Mouse (Mus musculus) embryo, embryonic 10 days (tissue): ENCODE data around the gene Gm4869.
A peak's percentile ranks its signal among the peaks of the same experiment; 100 is the strongest.
"Not testable (repeated sequence)": the region's sequence is repeated elsewhere in the genome, so short reads cannot be mapped to it uniquely, and the experiment has no call there.

Source experiments
- DNase-seq: peaks from one replicate; pipeline ENCODE4 v3.0.0-alpha.2; 2015; ENCODE audit warnings: low spot score

Gene Gm4869

GRCm38 (mm10) chr5:140445345-140445744 lies at the start of gene Gm4869:
TSS of gene Gm4869 (plus strand) at chr5:140445645.
- no peak for DNase-seq

GRCm38 (mm10) chr5:140396166-140396940 lies 49.1 kb upstream of the Gm4869 start:
- DNase-seq: peak; percentile 35

DNA sequence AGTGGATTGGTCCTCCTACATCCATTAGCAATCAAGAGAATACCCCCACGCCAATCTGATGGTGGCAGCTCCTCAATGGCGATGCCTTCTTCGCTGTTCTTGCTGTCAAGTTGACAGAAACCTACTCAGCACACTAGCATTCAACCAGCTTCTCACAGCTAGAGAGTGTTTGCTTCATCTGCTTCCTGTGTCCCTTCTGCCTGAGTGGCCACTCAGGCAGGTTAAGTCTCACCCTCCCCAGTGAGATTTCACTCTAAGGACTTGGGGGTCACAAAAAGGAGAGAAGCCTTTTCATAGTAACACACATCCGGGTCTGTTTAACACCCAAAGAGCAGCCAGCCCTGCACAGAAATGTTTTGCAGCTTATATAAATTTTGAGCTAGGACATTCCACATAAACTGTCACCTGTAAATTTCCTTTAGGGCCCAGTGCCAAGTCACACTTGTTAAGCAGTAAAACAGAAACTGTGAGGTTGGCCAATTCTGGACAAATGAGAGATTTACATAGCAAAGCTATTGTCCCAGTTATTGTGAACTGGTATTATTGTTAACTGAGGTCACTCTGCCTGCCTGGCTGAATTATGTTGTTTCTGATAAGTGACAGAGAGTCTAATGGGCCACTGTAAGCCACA lies 42.7 kb upstream of the Gm4869 start:
- DNase-seq: no peak

DNA sequence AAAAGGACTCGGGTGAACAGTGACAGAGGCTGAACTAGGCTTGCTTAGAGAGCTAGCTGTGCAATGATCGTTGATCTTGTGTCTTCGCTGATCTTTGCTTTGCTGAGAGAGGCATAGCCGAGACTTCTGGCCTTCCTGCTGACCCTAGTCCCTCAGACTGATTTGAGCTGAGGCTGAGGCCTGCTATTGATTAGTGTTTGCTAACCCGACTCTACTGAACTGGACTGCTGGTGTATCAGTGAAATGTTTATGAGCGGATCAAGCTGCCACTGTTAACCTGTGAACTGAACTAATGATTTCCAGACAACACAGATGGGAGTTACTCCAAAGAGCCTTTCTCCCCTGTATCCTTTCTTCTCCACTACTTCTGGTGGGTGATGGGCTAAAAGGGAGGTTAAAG lies 40.3 kb upstream of the Gm4869 start:
- DNase-seq: peak; percentile 70

DNA sequence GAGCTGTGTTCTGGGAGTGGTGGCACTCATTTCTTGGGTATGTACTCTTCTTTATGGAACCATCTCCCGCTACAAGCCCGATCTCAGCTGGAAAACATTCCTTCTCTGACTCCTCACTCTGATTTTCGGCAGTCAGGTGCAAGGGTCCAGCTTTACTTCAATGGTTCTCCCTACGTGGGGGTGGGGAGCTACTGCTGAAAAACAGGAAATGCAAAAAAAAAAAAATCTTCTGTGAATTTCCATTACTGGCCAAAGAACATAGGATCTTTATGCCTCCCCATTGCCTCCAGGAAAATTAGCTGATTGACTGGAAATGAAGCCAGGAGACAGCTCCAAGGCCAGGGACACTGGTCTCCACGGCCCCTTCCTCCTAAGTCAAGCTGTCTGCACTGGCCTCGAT lies 38.8 kb upstream of the Gm4869 start:
- no peak for DNase-seq

DNA sequence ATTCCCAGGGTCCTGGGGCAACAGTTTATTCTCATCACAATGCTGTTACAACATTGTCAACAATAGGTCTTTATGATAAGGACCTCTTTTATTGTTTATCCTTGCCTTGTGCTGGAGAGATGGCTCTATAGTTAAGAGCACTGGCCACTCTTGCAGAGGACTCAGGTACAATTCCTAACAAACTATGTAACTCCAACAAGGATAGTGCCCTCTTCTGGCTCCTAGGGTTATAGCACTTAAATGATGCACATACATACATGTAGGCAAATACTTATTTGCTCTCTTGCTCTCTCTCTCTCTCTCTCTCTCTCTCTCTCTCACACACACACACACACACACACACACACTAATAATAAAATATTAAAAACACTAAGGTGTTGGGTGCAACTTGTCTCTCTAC lies 36.6 kb upstream of the Gm4869 start:
- DNase-seq: no peak

DNA sequence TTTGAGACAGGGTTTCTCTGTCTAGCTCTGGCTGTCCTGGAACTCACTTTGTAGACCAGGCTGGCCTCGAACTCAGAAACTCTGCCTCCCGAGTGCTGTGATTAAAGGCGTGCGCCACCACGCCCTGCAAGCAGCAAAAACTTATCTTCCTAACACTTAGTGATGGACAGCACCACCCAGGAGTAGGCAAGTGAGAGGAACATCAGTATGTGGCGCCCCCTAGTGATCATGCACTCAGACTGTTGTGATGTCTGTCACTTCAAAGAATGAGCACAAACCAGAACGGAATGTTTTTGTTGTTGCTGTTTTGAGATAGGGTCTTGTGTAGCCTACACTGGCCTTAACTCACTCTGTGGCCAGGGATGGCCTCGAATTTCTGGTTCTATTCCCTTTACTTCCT lies 34.1 kb upstream of the Gm4869 start:
- peak; percentile 84 for DNase-seq

- no peak for DNase-seq
Measured at GRCm38 (mm10) chr5:140414647-140415046, 30.8 kb upstream of the Gm4869 start.

- DNase-seq: peak; percentile 32
Measured at GRCm38 (mm10) chr5:140418106-140418488, 27.3 kb upstream of the Gm4869 start.

DNA sequence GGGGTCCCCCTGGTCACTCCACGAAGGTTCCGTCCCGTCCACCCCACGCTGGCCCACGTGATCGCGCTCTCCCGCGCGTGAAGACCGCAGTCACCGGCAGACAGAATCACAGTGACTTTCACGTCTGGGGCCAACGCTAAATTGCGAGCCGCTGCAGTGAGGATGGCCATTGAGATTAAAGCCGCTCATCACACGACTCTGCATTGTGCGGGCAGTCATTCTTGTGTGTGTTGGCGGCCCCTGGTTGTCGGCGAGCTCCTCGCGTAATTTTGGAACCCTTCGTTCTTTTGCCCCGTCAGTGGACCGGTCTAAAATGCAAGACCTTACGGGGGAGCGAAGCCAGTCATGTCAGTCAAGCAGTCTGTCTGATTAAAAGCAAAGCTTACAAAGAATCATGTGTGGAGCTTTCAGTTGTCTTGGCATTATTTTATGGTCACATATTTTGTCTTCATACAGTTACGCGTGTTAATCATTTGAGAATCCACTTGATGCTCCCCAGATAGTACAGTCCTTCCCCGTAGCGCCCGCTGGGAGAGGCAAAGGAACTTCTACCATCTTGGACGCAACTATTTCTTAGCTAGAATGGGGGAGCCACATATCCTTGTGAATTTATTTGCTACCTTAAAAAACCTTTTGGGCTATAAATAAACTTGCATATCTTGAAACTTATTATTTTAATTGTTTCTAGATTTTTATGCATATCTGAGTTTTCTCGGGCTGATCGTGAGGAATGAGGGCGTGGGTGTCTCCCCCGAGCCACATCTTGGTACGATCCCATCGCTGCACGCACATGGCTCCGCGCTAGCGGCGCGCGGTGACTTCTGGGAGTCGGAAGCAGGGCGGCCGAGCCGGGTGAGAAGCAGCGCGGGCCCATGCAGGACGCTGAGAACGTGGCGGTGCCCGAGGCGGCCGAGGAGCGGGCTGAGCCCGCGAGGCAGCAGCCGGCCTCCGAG lies 26.7 kb upstream of the Gm4869 start, which contains the start of gene Eif3b:
TSS of gene Eif3b (plus strand) at position 840 of the 953 bp plus-strand sequence.
- DNase-seq: peak; percentile 95

- no peak for DNase-seq
Measured at GRCm38 (mm10) chr5:140419442-140420080, 25.9 kb upstream of the Gm4869 start.

DNA sequence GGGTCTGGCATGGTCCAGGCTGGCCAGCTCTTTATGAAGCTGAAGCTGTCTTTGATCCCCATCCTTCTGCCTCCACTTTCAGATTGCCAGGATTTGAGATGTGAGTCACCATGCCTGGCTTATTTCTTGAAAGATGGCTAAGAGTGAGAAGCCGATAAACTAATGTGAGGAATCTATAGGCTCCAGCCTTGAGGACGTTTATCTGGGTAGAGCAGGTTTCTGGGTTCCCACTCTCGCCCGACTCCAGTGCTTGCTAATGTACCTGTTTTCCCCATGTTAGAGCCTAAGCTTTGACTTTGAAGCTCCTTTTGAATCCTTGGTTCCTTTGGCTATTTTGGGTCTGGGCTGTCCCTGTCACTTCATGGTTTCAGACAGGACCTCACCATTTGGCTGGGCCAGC lies 24.8 kb upstream of the Gm4869 start:
- DNase-seq: no peak

DNA sequence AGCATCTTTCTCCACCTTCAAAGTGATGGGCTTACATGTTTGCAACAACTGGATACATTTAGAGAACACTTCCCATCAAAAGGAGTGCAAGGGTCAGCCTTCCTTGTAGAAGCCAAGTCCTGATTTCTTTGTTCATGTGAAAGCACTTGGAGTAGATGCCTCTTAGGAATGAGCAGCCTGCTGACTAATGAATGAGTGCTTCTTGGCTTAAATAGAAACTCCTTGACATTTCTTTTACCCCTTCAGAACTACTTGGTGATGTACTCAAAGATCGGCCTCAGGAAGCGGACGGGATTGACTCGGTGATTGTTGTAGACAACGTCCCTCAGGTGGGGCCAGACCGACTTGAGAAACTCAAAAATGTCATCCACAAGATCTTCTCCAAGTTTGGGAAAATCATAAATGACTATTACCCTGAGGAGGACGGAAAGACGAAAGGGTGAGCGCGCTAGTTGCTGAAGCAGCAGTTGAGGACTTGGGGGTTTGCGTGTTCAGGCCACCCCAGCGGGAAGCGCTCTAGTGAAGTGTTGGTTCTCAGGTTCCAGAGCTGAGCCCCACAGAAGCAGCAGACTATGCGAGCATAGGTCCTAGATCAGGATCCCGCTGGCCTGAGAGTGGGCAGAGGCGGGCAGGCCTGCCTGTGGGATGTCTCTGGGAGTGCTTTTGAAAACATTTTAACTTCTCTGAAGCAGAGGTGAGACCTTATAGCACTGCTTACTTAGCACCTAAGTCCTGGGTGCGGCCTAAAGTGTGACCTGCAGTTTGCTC lies 20.2 kb upstream of the Gm4869 start:
- DNase-seq: no peak

DNA sequence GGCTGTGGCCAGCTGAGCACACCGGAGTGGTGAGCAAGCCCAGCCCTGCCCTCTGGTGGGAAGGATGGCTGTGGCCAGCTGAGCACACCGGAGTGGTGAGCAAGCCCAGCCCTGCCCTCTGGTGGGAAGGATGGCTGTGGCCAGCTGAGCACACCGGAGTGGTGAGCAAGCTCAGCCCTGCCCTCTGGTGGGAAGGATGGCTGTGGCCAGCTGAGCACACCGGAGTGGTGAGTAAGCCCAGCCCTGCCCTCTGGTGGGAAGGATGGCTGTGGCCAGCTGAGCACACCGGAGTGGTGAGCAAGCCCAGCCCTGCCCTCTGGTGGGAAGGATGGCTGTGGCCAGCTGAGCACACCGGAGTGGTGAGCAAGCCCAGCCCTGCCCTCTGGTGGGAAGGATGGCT lies 6.3 kb upstream of the Gm4869 start:
- not testable (repeated sequence) for DNase-seq

DNA sequence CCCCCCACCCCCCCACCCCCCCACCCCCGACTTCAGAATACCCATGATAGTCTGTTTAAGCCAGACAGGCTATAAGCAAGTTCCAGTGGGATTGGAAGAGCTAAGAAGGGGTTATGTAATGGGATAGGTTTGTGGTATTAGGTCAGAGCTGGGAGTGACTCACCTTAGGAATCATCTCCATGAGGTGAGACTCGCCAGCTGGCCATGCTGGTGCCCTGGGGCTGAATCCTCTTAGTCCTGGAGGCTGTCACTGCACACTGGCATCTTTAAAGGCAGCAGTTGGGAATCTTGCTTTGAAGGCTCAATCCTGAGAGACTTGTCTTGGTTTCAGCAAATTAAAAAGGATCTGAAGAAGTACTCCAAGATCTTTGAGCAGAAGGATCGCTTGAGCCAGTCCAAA lies 4.0 kb upstream of the Gm4869 start:
- no peak for DNase-seq

DNA sequence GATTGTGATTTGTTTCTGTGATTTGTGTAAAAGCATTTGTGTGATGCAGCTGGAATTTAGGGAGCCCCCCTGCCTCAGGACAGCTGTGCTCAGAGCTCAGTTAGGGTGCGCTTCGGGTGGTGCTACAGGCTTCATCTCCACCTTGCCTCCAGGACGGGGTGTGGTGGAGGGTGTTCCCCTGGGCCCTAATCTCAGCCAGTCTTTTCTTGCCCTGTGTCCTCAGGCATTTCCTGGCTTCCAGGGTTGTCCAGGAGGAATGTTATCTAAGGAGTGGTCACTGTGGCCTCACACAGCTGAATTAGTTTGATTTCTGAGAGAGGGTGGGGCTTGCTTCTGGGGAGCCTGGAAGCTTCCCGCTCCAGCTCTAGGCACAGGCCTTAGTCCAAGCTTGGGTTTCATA lies 1.4 kb upstream of the Gm4869 start:
- no peak for DNase-seq

- no peak for DNase-seq
Measured at GRCm38 (mm10) chr5:140446054-140446453, 609 bp downstream of the Gm4869 start.

DNA sequence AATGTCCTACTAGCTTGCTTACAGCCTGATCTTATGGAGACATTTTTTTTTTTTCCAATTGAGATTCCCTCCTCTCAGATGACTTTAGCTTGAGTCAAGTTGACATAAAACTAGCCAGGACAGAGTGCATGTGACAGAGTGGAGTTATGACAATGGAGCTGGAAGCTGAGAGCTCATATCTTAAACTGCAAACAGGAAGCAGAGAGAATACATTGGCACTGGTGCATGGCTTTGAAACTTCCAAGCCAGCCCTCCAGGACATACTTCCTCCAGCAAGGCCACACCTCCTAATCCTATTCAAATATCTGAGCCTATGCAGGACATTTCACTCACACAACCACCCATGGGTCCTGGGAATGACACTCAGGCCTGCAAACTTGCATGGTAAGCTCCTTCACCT lies 9.0 kb downstream of the Gm4869 start:
- DNase-seq: no peak

- no peak for DNase-seq
Measured at GRCm38 (mm10) chr5:140455466-140455865, 10.0 kb downstream of the Gm4869 start.

DNA sequence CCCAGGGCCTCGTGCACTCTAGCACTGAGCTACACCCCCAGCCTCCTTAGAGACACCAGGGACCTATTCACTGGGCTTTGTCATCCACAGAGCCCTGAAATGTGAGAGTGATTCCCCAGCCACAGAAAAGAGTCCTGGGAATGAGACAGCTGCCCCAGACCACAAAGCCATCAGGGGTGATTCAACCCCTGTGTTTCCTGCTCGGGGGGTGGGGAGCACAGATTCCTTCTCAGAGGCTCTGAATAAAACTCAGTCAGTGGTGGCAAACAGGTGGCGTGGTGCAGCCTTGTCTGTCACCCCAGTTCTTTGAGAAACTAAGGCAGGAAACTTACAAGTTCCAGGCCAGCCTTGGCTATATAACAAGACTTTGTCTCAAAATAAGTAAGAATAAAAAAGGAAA lies 16.0 kb downstream of the Gm4869 start:
- DNase-seq: no peak

DNA sequence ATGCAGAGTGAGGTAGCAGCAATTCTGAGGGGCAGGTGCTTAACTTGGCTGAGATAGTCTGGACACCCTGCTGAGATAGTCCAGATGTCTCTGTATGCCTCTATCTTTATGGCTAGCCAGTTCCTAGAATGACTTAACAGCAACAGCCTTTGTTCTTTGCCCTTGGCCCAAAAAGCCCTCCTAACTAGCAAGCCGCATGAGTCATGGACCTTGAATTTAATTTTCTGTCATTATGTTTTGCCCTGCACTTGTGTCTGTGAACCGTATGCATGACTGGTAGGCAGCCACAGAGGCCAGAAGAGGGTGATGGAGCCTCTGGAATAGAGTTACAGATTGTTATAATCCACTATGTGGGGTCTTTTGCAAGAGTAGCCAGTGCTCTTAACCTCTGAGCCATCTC lies 17.7 kb downstream of the Gm4869 start:
- DNase-seq: not testable (repeated sequence)
